Mouse (Mus musculus): Measurements from ENCODE around the gene Lrrk1.

DNA sequence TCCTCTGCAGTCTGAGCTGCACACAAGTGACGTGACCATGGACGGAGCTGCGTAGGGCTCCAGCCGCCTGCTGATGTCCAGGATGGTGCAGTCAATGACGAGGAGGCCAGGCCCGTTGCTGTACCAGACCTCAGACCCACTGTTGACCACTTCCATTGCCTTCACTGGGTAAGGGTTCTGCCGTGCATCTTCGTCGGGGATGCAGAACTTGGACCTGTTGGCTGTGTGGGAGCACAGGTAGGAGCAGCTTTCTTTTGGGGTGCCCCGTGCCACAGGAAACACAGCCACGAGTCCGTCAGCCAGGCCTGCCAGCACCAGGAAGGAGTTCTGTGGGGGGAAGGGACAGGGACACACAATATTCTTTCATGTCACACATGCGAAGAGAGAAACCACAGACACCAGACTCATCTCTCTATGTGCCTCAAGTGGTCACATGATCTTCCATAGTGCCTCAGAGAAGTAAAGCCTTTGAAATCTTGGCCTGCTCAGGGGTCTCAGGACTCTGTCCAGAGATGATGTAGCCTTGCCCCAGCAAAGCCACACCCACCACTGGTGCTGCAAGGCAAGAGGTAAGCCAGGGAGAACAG is 125.5 kb downstream of the Lrrk1 start:
- TF ChIP-seq CTCF (IDR thresholded peaks at IDR 0.05; ENCODE audit: low read depth, low read length), result no peak
- no peak for TF ChIP-seq TAL1 (conservative IDR thresholded peaks at IDR 0.05; ENCODE audit: low read depth, low read length)

All from G1E (cell line).